Mouse (Mus musculus) T-cell, adult 2 months (primary cell): Measurements from ENCODE around the gene Dixdc1.
"Not testable (repeated sequence)": the region's sequence is repeated elsewhere in the genome, so short reads cannot be mapped to it uniquely, and the experiment has no call there.

ENCODE experiments used
- DNase-seq: peaks from one replicate; pipeline ENCODE4 v3.0.0; 2022; ENCODE audit warnings: low spot score

Gene Dixdc1

GRCm38 (mm10) chr9:50646826-50647370 is 92.4 kb downstream of the Dixdc1 start:
- DNase-seq: no peak

GRCm38 (mm10) chr9:50634270-50634669 is 105.0 kb downstream of the Dixdc1 start:
- DNase-seq: no peak

GRCm38 (mm10) chr9:50633059-50633458 is 106.3 kb downstream of the Dixdc1 start:
- no peak for DNase-seq

- DNase-seq: no peak
These were observed 107.2 kb downstream of the Dixdc1 start for GRCm38 (mm10) chr9:50632016-50632688.

- DNase-seq: not testable (repeated sequence)
These were observed 108.4 kb downstream of the Dixdc1 start for GRCm38 (mm10) chr9:50630903-50631302.

GRCm38 (mm10) chr9:50617794-50618330 is 121.5 kb downstream of the Dixdc1 start:
- no peak for DNase-seq

- peak; percentile 87 for DNase-seq
These were observed 122.3 kb downstream of the Dixdc1 start, which contains the start of the genes Pih1d2 and Nkapd1 for GRCm38 (mm10) chr9:50616766-50617603. Pih1d2 (plus strand) TSS chr9:50617321. Nkapd1 (minus strand) TSS chr9:50617464.

GRCm38 (mm10) chr9:50616161-50616560 is 123.2 kb downstream of the Dixdc1 start:
- DNase-seq: no peak
